Mouse (Mus musculus) lung, postnatal 36 days (tissue): ENCODE results near the gene Shox2.

ENCODE experiments used
- DNase-seq: peaks from one replicate; pipeline ENCODE4 v3.0.0; 2022; ENCODE audit warnings: mixed read lengths

Gene Shox2

DNA sequence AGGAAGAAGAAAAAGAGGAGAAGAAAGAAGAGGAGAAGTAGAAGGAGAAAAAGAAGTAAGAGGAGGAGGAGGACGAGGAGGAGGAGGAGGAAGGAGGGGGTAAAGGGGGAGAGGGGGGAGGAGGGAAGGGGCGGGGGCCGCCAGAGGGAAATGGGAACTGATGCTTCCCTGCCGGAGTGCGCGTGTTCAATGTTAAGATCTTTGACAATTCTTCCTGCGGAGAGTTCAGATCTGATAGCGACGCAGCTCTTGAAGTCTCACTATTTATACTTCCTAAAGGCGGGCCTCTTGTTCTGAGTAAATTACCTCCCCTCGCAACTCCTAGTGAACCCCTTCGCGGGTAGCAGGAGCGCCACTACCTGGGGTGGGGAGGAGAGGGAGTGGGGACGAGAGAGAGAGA is at the start of gene Shox2:
Shox2 (minus strand) TSS at position 66 of the 400 bp plus-strand sequence.
- no peak for DNase-seq

DNA sequence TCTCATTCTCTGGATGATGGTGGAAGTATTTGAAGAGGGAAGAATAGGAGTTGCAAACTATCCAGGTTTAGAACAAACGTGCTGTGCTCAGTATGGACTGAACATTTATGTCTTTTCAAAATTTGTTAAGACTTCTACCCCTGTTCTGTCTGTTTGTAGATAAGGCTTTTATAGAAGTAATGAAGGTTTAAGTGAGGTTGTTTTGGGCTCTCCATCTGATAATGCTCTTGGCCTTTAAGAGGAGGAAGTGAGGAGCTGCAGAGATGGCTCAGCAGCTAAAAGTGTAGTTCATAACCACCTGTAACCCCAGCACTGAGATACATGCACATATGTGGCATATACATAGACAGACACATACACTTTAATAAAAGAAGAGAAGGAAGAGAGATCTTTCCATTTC is 15.2 kb upstream of the Shox2 start:
- DNase-seq, result no peak

GRCm38 (mm10) chr3:66986287-66986560 is 4.7 kb upstream of the Shox2 start:
- no peak for DNase-seq

DNA sequence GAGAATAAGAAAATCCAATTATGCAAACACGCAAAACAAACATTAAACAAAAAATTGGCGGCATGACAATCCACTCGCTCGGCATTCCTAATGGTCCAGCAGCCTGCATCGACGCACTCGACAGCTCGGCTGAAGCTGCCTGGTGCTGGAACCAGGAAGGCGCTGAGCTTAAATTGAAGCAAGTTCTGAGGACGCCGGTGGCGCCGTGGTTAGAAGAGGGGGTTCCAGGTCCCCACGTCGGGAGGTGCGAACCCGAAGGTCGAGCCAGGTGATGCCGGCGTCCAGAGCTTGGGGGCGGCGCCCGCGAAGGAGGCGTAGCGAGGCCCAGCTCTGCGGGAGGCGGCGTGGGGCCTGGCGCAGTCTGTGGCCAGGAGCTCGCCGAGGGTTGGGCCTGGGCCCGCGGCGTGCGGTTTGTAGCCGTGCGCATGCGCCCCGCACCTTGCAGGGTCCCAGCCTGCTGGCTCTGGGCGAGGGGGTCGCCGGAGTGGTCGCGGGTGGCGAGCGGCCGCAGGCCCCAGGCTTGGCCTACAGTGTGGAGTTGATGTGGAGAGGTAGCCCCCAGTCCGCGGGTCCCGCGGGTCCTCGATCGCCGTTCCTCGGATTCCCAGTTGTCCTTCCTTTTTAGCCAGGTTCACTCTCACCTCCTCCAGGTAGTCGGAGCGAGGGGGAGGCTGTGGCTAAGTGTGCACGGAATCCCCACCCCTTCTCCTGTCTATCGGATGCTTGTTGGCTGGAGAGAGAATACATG is 4.1 kb upstream of the Shox2 start:
- DNase-seq, result peak; percentile 82

DNA sequence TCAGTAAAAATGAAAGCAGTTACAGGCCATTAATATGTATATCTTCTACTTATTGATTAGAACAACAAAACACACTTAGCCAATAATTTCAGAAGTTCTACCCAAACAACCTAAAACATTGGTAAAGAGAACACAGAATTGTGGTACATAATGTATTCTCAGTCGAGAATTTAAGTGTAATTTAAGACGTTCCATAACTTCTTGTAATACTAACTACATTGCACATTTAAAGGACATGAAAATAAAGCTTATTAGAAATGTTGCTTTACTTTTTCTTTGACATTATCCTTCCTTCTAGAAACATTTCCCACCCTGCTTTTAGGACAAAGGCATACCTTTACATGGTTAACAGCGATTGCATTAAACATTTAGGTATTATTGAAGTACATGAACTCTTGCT is 1.9 kb upstream of the Shox2 start:
- DNase-seq, result no peak

DNA sequence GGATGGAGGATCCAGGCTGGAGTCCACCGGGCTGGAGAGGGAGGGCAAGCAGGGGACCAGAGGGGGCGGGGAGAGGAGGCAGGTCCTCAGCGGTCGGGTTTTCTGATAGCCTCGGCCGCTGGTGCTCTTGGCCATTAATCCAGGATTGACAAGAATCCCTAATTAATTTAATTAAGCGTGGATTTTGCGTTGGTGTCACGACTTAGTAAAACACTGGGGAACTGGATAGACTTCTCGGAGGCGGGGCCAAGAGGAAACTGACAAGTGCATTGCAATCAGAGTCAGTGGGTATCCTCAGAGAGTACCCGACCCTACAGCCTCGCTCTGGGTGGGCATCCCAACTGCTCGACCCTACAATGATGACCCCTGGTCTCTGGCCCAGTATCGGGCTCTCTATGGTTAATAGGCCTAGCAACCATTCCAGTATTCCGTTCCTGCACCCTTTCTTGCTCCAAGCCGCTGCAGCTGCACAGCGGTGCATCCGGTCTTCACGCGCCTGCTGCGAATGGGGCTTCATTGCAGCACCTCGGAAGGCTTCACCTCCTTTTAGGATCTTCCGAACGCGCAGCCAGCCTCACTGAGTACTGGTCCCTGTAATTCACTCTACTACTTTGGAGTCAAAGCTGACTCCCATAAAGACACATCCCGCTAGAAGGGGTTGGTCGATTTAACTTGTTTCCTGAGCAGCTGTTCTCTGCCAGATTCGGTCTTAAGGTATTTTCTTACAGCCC is 775 bp upstream of the Shox2 start:
- DNase-seq, result no peak

DNA sequence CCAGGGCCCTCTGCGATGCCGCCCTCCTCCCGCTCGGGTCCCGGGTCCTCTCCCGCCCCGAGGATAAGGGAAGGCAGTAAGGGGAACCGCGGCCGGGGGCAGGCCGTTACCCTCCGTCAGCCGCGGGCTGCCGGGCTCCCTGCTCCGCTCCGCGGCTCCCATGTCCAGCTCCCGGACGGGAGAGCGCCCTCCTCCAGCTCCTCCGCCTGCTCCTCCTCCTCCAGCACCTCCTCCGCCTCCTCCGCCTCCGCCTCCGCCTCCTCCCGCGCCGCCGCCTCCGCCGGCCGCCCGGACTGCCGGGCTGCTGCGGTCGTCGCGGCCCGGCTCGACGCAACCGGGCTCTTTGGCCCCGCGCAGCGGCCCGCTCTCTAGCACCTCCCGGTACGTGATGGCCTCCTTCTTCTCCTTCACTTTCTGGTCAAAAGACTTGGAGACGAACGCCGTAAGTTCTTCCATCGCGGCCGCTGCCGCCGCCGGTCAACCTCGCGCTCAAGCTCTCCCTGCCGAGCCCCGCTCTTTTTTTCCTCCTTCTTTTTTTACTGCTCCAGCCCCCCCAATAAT is 390 bp downstream of the Shox2 start, which contains the start of gene Rsrc1:
Rsrc1 (plus strand) TSS at position 290 of the 561 bp plus-strand sequence.
- DNase-seq, result peak; percentile 39

- no peak for DNase-seq
Measured at GRCm38 (mm10) chr3:66980111-66980975, 1.2 kb downstream of the Shox2 start.

- DNase-seq, result no peak
Measured at GRCm38 (mm10) chr3:66979491-66979890, 2.1 kb downstream of the Shox2 start.

DNA sequence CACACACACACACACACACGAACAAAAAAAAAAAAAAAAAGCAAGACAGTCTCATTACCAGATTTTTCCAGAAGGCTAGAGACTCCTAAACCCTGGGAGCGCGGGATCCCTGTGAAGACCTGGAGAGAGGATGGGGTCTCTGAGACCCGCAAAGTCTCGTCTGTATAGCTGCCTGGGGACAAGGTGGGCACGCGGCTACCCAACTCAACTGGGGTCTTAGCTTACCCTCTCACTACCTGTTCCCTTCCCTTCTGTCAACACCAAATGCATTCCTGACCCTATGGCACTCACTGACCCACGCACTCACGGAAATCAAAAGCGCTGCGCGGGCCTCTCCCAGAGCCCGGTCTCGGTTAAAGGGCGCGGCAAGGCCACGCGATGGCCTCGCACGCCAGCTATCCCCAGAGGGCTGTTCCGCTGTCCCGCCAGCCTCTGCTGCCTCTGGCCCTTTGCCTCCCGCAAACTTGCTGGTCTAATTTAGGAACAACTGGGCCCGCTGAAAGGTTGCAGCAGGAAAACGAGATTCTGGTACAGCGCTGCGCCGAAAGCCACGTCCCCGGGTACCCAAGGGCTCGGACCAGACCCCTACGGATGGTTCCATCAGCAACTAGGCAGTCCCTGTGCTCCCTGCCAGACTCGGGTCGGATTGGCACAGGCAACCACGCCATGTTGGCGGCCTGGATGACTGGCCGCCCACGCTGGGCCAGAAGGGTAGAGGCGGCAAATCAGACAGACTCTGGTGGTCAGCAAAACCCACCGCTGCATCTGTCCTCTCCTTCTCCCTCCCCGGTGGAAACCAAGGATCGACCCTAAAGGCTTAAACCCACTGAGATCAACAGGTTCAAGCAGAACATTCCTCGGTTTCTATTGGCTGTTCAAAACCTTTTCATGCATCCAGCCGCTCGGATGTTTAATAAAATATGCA is 2.9 kb downstream of the Shox2 start:
- no peak for DNase-seq

- DNase-seq, result no peak
Measured at GRCm38 (mm10) chr3:66977811-66978456, 3.6 kb downstream of the Shox2 start.

GRCm38 (mm10) chr3:66976889-66977615 is 4.5 kb downstream of the Shox2 start:
- no peak for DNase-seq

GRCm38 (mm10) chr3:66974501-66974900 is 7.1 kb downstream of the Shox2 start:
- no peak for DNase-seq

- peak; percentile 56 for DNase-seq
Measured at GRCm38 (mm10) chr3:66973391-66973943, 8.1 kb downstream of the Shox2 start.

DNA sequence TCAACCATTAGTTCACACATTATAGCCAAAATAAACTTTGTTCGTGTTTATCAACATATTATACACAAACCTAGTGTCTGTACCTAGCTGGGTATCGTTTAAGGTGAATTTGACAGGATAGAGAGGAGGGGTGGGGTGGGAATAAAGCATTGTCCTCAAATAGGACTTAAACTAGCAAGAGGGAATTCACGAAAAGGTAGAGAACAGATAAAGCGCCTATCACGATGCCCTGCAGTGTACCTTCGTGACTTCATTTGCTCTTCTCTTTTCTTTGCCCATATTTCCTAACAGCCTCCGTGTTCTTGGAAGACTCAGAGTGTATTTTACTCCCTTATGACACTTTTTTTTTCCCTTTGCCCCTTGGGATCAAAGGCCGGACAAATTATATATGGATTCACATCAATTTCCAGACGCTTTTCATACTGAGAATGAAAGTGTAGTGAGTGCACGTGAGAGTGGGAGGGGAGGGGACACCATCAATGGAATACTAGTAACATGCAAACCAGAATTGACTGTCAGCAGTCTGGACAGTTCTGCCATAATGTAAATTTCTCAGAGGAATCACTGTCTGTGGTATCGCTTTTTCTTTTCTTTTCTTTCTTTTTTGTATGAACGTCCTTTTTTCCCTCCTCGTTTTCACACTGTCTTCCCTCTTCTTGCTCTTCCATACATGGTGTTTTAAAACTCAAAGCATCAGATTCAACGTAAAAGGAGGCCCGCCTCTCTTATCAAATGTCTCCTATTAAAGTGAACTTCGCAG is 9.2 kb downstream of the Shox2 start:
- DNase-seq, result no peak

- DNase-seq, result no peak
Measured at GRCm38 (mm10) chr3:66970661-66971331, 10.8 kb downstream of the Shox2 start.

DNA sequence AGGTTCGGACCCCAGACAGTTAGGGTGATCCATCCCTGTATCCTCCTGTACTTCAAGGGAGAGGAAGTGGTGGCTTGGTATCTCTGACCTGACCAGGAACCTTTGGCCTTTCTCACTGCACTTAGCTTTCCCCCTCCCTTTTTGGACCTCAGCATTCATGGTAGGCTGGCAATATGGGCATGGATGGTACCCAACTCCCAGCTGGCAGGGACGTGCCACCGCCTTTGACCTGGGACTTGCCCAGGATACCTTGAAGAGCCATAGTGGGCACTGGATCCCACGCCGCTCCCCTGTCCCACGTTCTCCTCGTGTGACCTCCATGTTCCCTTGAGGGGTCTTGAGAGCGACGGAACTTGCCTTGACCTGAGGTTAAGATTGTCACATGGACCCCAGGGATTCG is 11.3 kb downstream of the Shox2 start:
- DNase-seq, result no peak

DNA sequence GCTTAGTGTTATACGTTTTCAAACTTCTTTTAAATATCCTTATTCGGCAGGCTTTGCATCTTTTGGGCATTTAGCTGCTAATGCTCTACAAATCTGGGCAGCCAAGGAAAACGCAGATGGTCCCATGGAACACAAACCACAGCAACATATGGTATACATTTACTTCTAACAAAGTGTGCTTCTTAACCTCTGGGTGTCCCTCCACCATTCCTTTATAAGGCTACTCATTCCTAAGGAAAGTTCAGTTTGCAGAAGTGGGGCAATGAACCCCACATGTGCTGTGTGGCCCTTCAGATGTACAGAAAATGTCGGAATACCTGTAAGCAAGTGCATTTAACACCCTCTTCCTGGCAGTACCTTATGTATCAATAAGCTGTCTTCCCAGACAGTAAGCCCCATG is 14.1 kb downstream of the Shox2 start:
- no peak for DNase-seq

DNA sequence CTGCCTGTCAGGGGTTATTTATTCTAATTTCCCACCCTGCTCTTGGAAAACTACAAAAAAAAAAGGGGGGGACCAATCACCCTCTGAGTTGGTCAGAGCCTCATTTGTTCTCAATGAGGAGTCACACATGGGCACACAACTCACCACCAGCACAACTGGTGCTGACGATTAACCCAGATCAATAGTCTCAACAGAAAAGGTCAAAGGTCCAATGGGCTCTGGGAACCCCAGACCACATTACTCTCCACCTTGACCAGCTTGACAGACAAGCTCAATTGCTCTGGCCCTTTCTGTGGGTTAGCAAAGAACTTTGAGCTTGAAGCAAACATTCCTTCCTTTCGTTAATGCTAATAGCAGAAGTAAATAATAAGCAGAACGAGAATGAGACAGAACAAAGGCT is 16.7 kb downstream of the Shox2 start:
- no peak for DNase-seq
